Mouse (Mus musculus) liver, embryonic 14.5 days (tissue): ENCODE data around the gene Fbxo10. TPM values are rescaled to one million over a fixed set of nuclear protein-coding genes. Genes with fewer than 3 reads are reported as not detected.

ENCODE experiments used
- ATAC-seq: fragments of 200-750 bp; cut with Nextera tagmentation; 2 replicates; pipeline ENCODE4 v1.8.0; 2017; ENCODE audit warnings: moderate number of reproducible peaks, mild to moderate bottlenecking, moderate library complexity; ENCODE audit not compliant: insufficient read depth
- DNase-seq, 3 experiments: peaks; one replicate each; pipeline ENCODE4 v3.0.0-alpha.2; 2012 to 2013; ENCODE audit warnings: low read depth in 3 of 3, low spot score in 3 of 3
- H3K27ac ChIP-seq: fragments of 300-500 bp; sonication (generic); 2 replicates; pipeline ENCODE4 v1.5.1; 2014; ENCODE audit warnings: moderate library complexity, mild to moderate bottlenecking, control low read depth, inconsistent platforms
- H3K27me3 ChIP-seq: fragments of 300-500 bp; sonication (generic); 2 replicates; pipeline ENCODE4 v1.6.1; 2014; ENCODE audit warnings: mild to moderate bottlenecking, low read length, moderate library complexity; ENCODE audit not compliant: control insufficient read depth, insufficient read depth
- H3K36me3 ChIP-seq: fragments of 300-500 bp; sonication (generic); replicated peaks from 2 replicates; pipeline ENCODE4 v1.6.1; 2014; ENCODE audit warnings: low read depth; ENCODE audit not compliant: control insufficient read depth, insufficient read depth
- H3K4me1 ChIP-seq, 2 experiments: fragments of 200-500 bp in 1 of 2; fragments of 300-500 bp in 1 of 2; sonication (generic) in 1 of 2; replicated peaks; 2 replicates each; pipeline ENCODE4 v1.6.1; 2012 to 2014; ENCODE audit warnings: antibody characterized with exemption in 1 of 2, inconsistent platforms in 1 of 2, low read length in 1 of 2; ENCODE audit not compliant: control insufficient read depth in 2 of 2, insufficient read depth in 2 of 2
- H3K4me2 ChIP-seq: fragments of 300-500 bp; sonication (generic); 2 replicates; pipeline ENCODE4 v1.6.1; 2014; ENCODE audit warnings: low read depth, mild to moderate bottlenecking, control low read depth, moderate library complexity
- H3K4me3 ChIP-seq, 2 experiments: fragments of 200-500 bp in 1 of 2; fragments of 300-500 bp in 1 of 2; sonication (generic) in 1 of 2; 2 replicates each; pipeline ENCODE4 v1.5.1; 2012 to 2014; ENCODE audit warnings: low read depth in 2 of 2, low read length in 2 of 2, mild to moderate bottlenecking in 2 of 2, control low read depth in 1 of 2, inconsistent platforms in 1 of 2, moderate library complexity in 1 of 2; ENCODE audit not compliant: insufficient read depth in 1 of 2
- H3K9ac ChIP-seq: fragments of 300-500 bp; sonication (generic); replicated peaks from 2 replicates; pipeline ENCODE4 v1.6.1; 2014; ENCODE audit warnings: mild to moderate bottlenecking, control low read depth, moderate library complexity
- H3K9me3 ChIP-seq: fragments of 300-500 bp; sonication (generic); 2 replicates; pipeline ENCODE4 v1.6.1; 2016; ENCODE audit warnings: low read length, mixed read lengths; ENCODE audit not compliant: control insufficient read depth
- CTCF ChIP-seq: IDR thresholded peaks from 2 replicates; pipeline ENCODE4 v1.5.1; 2016; ENCODE audit warnings: antibody characterized with exemption, low read depth, control low read depth
- EP300 ChIP-seq: IDR thresholded peaks from 2 replicates; pipeline ENCODE4 v1.6.1; 2016; ENCODE audit warnings: antibody characterized with exemption, low read depth
- WGBS: fragments of 180-500 bp; shearing (Covaris S2); extraction: QIAGEN DNeasy Blood & Tissue Kit; methylation state at CpG from one replicate; pipeline ENCODE4 v1.1.7; 2014; ENCODE audit not compliant: insufficient replicate concordance; 5-methylcytosine and 5-hydroxymethylcytosine counted together
- polyA plus RNA-seq, 2 experiments: library from polyadenylated mRNA; depleted of rRNA in 1 of 2; stranded (reverse) in 1 of 2; unstranded in 1 of 2; fragments of >200 nt; fragmentation: Nextera tagmentation in 1 of 2; extraction: Ambion mirVana in 1 of 2; gene quantifications; 2 replicates each; pipeline versions ENCODE4 v1.2.1 to v1.2.3; 2012 to 2014

Gene Fbxo10
- polyA plus RNA-seq, 2 experiments = 2.4 to 4.3 TPM

GRCm38 (mm10) chr4:45107601-45108277, 23.3 kb upstream of the Fbxo10 start, which contains the start of gene Tomm5:
TSS of gene Tomm5 (minus strand) at chr4:45108114.
- H3K36me3 ChIP-seq = peaks cover 4% of the 10 kb centered on the region
- WGBS = under 1% methylated on average over 39 of the region's 39 CpGs
- DNase-seq (peak; percentile 81 to 84 (median 82)), ATAC-seq (peak; percentile 94)
- H3K27ac ChIP-seq = peak within 1 kb of the TSS; percentile 16; the same call in 1 of the 2 replicates
- H3K4me3 ChIP-seq = peak within 1 kb of the TSS; percentile 79 to 97
- peak within 1 kb of the TSS; percentile 83 for H3K9ac ChIP-seq
- H3K4me2 ChIP-seq = peak within 1 kb of the TSS; percentile 76
- no peaks in the 10 kb centered on the region for H3K27me3 ChIP-seq
- H3K9me3 ChIP-seq = no peaks in the 10 kb centered on the region
- peaks cover 2 to 7% of the 10 kb centered on the region in 2 experiments; a peak in 2 of 4 replicates for H3K4me1 ChIP-seq
- TF ChIP-seq CTCF = peak; percentile 75
- TF ChIP-seq EP300 = no peak

GRCm38 (mm10) chr4:45107066-45107465, 22.7 kb upstream of the Fbxo10 start:
- Histone ChIP-seq H3K4me1 (peaks cover 2 to 7% of the 10 kb centered on the region in 2 experiments; a peak in 2 of 4 replicates), H3K27me3 (no peaks in the 10 kb centered on the region), H3K27ac (no peak overlapping the region), H3K4me2 (peak overlapping the region; percentile 76), H3K36me3 (peaks cover 4% of the 10 kb centered on the region), H3K9me3 (no peaks in the 10 kb centered on the region), H3K9ac (peak overlapping the region; percentile 83), H3K4me3 (peak overlapping the region; percentile 79 to 97)
- TF ChIP-seq EP300 (no peak), CTCF (no peak)
- no peak for DNase-seq
- no peak for ATAC-seq
- WGBS = 3% methylated on average over 4 of the region's 4 CpGs

GRCm38 (mm10) chr4:45106409-45106808, 22.0 kb upstream of the Fbxo10 start:
- Histone ChIP-seq H3K4me2 (peak overlapping the region; percentile 76), H3K27me3 (no peaks in the 10 kb centered on the region), H3K4me3 (peak overlapping the region; percentile 10 to 79; a peak in 3 of 4 replicates), H3K36me3 (peaks cover 4% of the 10 kb centered on the region), H3K4me1 (peaks cover 2 to 7% of the 10 kb centered on the region in 2 experiments; a peak in 2 of 4 replicates), H3K9me3 (no peaks in the 10 kb centered on the region), H3K27ac (no peak overlapping the region), H3K9ac (no peak overlapping the region; the same call in 1 of the 2 replicates)
- TF ChIP-seq EP300 (no peak), CTCF (0 out of 2 replicates have a peak, but pooled peaks have one; percentile 20)
- WGBS = 33% methylated on average over 5 of the region's 5 CpGs
- peak in 2 of 3 experiments; percentile 25 to 31 for DNase-seq
- ATAC-seq = no peak

- 21% methylated on average over 7 of the region's 7 CpGs for WGBS
- Histone ChIP-seq H3K36me3 (no peaks in the 10 kb centered on the region), H3K9me3 (no peaks in the 10 kb centered on the region), H3K4me2 (no peak overlapping the region), H3K4me1 (no peaks in the 10 kb centered on the region), H3K4me3 (no peak overlapping the region), H3K9ac (no peak overlapping the region), H3K27ac (no peak overlapping the region), H3K27me3 (no peaks in the 10 kb centered on the region)
- DNase-seq (peak; percentile 45 to 54 (median 47)), ATAC-seq (no peak)
- TF ChIP-seq EP300 (no peak), CTCF (peak; percentile 98)
Measured at GRCm38 (mm10) chr4:45097198-45097872, 12.9 kb upstream of the Fbxo10 start.

GRCm38 (mm10) chr4:45084895-45085290, 489 bp upstream of the Fbxo10 start:
- DNase-seq = no peak
- H3K9ac ChIP-seq = peak overlapping the region; percentile 39
- H3K4me1 ChIP-seq = peaks cover 12 to 42% of the 10 kb centered on the region in 2 experiments
- H3K27ac ChIP-seq = peak overlapping the region; percentile 46
- WGBS = 46% methylated on average over 8 of the region's 8 CpGs
- H3K4me3 ChIP-seq = peak overlapping the region; percentile 43 to 84
- peak overlapping the region; percentile 96 for H3K4me2 ChIP-seq
- ATAC-seq = no peak
- no peaks in the 10 kb centered on the region for H3K27me3 ChIP-seq
- no peaks in the 10 kb centered on the region for H3K36me3 ChIP-seq
- no peak for TF ChIP-seq EP300
- no peak for TF ChIP-seq CTCF
- H3K9me3 ChIP-seq = no peaks in the 10 kb centered on the region
